Comparison of ENCODE assay signal across 8 mouse cellular contexts in genomic region chr13:51765369-51765768, GRCm38 (mm10).
"Had no signal": no experiment of that assay in that cellular context is flagged by ENCODE, and none has a peak within 500 bp of the region (broad histone marks: within the 10 kb centered on the region; RNA-seq: fewer than 3 reads in every experiment).

No protein-coding gene starts in this region.

- ATAC-seq: inflammation-experienced regulatory T-cells, adult 6 months; intestine, postnatal 0 days; midbrain, embryonic 15.5 days had no signal

- DNase-seq: kidney, adult 9 months; kidney, postnatal 36 days; left cerebral cortex, postnatal 4 days; lung, adult 18-20 months; lung, postnatal 36 days had no signal
